Mouse (Mus musculus): ENCODE results near the gene Selenon. TPM values are rescaled to one million over a fixed set of nuclear protein-coding genes. Genes with fewer than 3 reads are reported as not detected.

Selenon gene
- total and polyA plus RNA-seq, 2 experiments from 2014 or later, result 13.4 to 17.9 TPM

GRCm38 (mm10) chr4:134489986-134490665 lies 61.8 kb downstream of the Selenon start:
- Histone ChIP-seq H3K4me1 (ENCODE audit: insufficient read depth) (no peaks in the 10 kb centered on the region; the same call in 1 of the 2 replicates), H3K36me3 (ENCODE audit: insufficient read depth) (no peaks in the 10 kb centered on the region), H3K27me3 (ENCODE audit: insufficient read depth, low read length) (no peaks in the 10 kb centered on the region), H3K9ac (no peak overlapping the region), H3K4me3 (ENCODE audit: low read depth, low read length) (no peak overlapping the region), H3K27ac (ENCODE audit: low read depth, low read length) (no peak overlapping the region), H3K4me2 (ENCODE audit: low read depth) (no peak overlapping the region), H3K9me3 (ENCODE audit: low read length) (no peaks in the 10 kb centered on the region)
- DNase-seq (no peak), ATAC-seq (no peak)
- WGBS, result 87% methylated on average over 11 of the region's 11 CpGs
- no peak for TF ChIP-seq CTCF (IDR thresholded peaks at IDR 0.05; ENCODE audit: low read depth)

GRCm38 (mm10) chr4:134488211-134488610 lies 63.8 kb downstream of the Selenon start:
- ATAC-seq, result no peak
- WGBS, result 91% methylated on average over 5 of the region's 5 CpGs
- H3K4me3 ChIP-seq (ENCODE audit: low read depth, low read length), result no peak overlapping the region
- no peak for TF ChIP-seq CTCF (IDR thresholded peaks at IDR 0.05; ENCODE audit: low read depth)
- H3K36me3 ChIP-seq (ENCODE audit: insufficient read depth), result no peaks in the 10 kb centered on the region
- no peaks in the 10 kb centered on the region for H3K9me3 ChIP-seq (ENCODE audit: low read length)
- H3K27ac ChIP-seq (ENCODE audit: low read depth, low read length), result no peak overlapping the region
- no peaks in the 10 kb centered on the region for H3K27me3 ChIP-seq (ENCODE audit: insufficient read depth, low read length)
- no peak overlapping the region for H3K4me2 ChIP-seq (ENCODE audit: low read depth)
- H3K4me1 ChIP-seq (ENCODE audit: insufficient read depth), result no peaks in the 10 kb centered on the region
- DNase-seq, result no peak
- no peak overlapping the region for H3K9ac ChIP-seq

Small RNA genes lying within 50 kb of the gene (microRNA-seq; reads per million reads assigned to microRNA genes)
- 0 reads per million in 2 experiments for gene Mir6403

Other genes starting within 250 kb of the Selenon start
- 1.3 and 1.5 TPM in 2 replicates for gene Trim63, start 237.0 kb downstream of the Selenon start, total RNA-seq (2014; rRNA removed)
- gene Trim63, start 237.0 kb downstream of the Selenon start, polyA plus RNA-seq (2015; fragmentation: Nextera tagmentation; extraction: Ambion mirVana), result 0.18 and 0.31 TPM in 2 replicates
- gene Slc30a2, start 209.0 kb downstream of the Selenon start, total RNA-seq (2014; rRNA removed), result 0.08 TPM in 1 of 2 replicates, not detected in the other
- gene Slc30a2, start 209.0 kb downstream of the Selenon start, polyA plus RNA-seq (2015; fragmentation: Nextera tagmentation; extraction: Ambion mirVana), result 0.15 and 0.28 TPM in 2 replicates
- 0.95 and 1.4 TPM in 2 replicates for gene Extl1, start 168.3 kb downstream of the Selenon start, total RNA-seq (2014; rRNA removed)
- gene Extl1, start 168.3 kb downstream of the Selenon start, polyA plus RNA-seq (2015; fragmentation: Nextera tagmentation; extraction: Ambion mirVana), result 1.2 TPM in 2 replicates
- gene Pafah2, start 155.8 kb downstream of the Selenon start, total RNA-seq (2014; rRNA removed), result 11.1 and 18.0 TPM in 2 replicates
- gene Pafah2, start 155.8 kb downstream of the Selenon start, polyA plus RNA-seq (2015; fragmentation: Nextera tagmentation; extraction: Ambion mirVana), result 6.4 and 7.6 TPM in 2 replicates
- 2,537 and 3,460 TPM in 2 replicates for gene Stmn1, start 83.8 kb downstream of the Selenon start, total RNA-seq (2014; rRNA removed)
- 7,274 and 8,446 TPM in 2 replicates for gene Stmn1, start 83.8 kb downstream of the Selenon start, polyA plus RNA-seq (2015; fragmentation: Nextera tagmentation; extraction: Ambion mirVana)
- 33.9 and 36.6 TPM in 2 replicates for gene Paqr7, start 55.5 kb downstream of the Selenon start, total RNA-seq (2014; rRNA removed)
- gene Paqr7, start 55.5 kb downstream of the Selenon start, polyA plus RNA-seq (2015; fragmentation: Nextera tagmentation; extraction: Ambion mirVana), result 21.3 and 28.1 TPM in 2 replicates
- gene Aunip, start 41.2 kb downstream of the Selenon start, total RNA-seq (2014; rRNA removed), result 1.2 and 1.8 TPM in 2 replicates
- gene Aunip, start 41.2 kb downstream of the Selenon start, polyA plus RNA-seq (2015; fragmentation: Nextera tagmentation; extraction: Ambion mirVana), result 1.1 and 1.3 TPM in 2 replicates
- 116 and 119 TPM in 2 replicates for gene Mtfr1l, start 16.8 kb downstream of the Selenon start, total RNA-seq (2014; rRNA removed)
- gene Mtfr1l, start 16.8 kb downstream of the Selenon start, polyA plus RNA-seq (2015; fragmentation: Nextera tagmentation; extraction: Ambion mirVana), result 191 and 194 TPM in 2 replicates
- gene Man1c1, start 152.1 kb upstream of the Selenon start, total RNA-seq (2014; rRNA removed), result 8.3 and 9.9 TPM in 2 replicates
- gene Man1c1, start 152.1 kb upstream of the Selenon start, polyA plus RNA-seq (2015; fragmentation: Nextera tagmentation; extraction: Ambion mirVana), result 1.7 and 2.4 TPM in 2 replicates
- gene Ldlrap1, start 215.9 kb upstream of the Selenon start, total RNA-seq (2014; rRNA removed), result 1.2 and 1.7 TPM in 2 replicates
- gene Ldlrap1, start 215.9 kb upstream of the Selenon start, polyA plus RNA-seq (2015; fragmentation: Nextera tagmentation; extraction: Ambion mirVana), result 2.3 TPM in 2 replicates

All from forebrain, postnatal 0 days (tissue).